Mouse (Mus musculus): ENCODE measurements at regions not wholly inside any gene's neighbourhood (a gene's known extent, or its start where the extent isn't known, plus 50 kb on each side); places are given as distances from the start of the nearest gene placed in this dataset.
"Not testable (repeated sequence)": the region's sequence is repeated elsewhere in the genome, so short reads cannot be mapped to it uniquely, and the experiment has no call there.

- H3K4me2 ChIP-seq (ENCODE audit: low read length) = peak overlapping the region; percentile 20; the same call in 1 of the 2 replicates
- WGBS = 39% methylated on average over 14 of the region's 14 CpGs
- ATAC-seq = peak; percentile 34; the same call in 1 of the 2 replicates
Observed at GRCm38 (mm10) chr5:3224392-3225054, 116.8 kb upstream of the Cdk6 start.

GRCm38 (mm10) chr5:3225358-3225757 lies 115.9 kb upstream of the Cdk6 start:
- H3K4me2 ChIP-seq (ENCODE audit: low read length) = peak overlapping the region; percentile 20; the same call in 1 of the 2 replicates
- WGBS = 39% methylated on average over 8 of the region's 8 CpGs
- not testable (repeated sequence) for H3K27me3 ChIP-seq (replicated peaks; ENCODE audit: control insufficient read depth, insufficient read depth, low read length); H3K9me3 ChIP-seq (ENCODE audit: control insufficient read depth, low read length); H3K4me3 ChIP-seq (ENCODE audit: low read length); H3K9ac ChIP-seq (ENCODE audit: low read depth, low read length); H3K36me3 ChIP-seq (ENCODE audit: control insufficient read depth, insufficient read depth, low read length); H3K27ac ChIP-seq (ENCODE audit: low read depth, low read length); H3K4me1 ChIP-seq (ENCODE audit: control insufficient read depth, insufficient read depth, low read depth, low read length)
- 0 out of 2 replicates have a peak, but pooled peaks have one; percentile 24 for ATAC-seq

More at GRCm38 (mm10) chr5:3224392-3225054, 116.8 kb upstream of the Cdk6 start:
- H3K9me3 ChIP-seq (ENCODE audit: control insufficient read depth, low read length); H3K4me1 ChIP-seq (ENCODE audit: control insufficient read depth, insufficient read depth, low read depth, low read length); H3K27ac ChIP-seq (ENCODE audit: low read depth, low read length); H3K36me3 ChIP-seq (ENCODE audit: control insufficient read depth, insufficient read depth, low read length); H3K27me3 ChIP-seq (replicated peaks; ENCODE audit: control insufficient read depth, insufficient read depth, low read length); H3K4me3 ChIP-seq (ENCODE audit: low read length); H3K9ac ChIP-seq (ENCODE audit: low read depth, low read length): not testable (repeated sequence)

DNA sequence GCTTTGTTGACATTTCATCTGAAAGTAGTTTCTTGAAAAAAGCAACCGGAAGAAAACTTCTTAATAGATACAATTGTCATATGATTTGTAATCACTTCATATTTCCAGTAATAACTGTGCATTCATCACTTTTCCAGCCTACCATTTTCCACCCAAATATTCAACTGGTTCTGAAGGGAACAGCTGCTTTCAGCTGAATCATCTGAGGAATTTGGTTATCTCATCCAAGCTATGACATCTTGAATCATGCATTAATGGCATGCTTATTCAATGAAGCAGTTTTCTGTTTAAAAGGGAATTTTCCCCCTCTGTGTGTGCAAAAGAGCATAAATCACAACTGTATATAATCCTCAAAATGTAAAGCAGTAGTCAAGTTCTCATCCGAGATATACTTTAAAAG lies 97.2 kb upstream of the Cdk6 start:
- H3K4me3 ChIP-seq (ENCODE audit: low read length); H3K27ac ChIP-seq (ENCODE audit: low read depth, low read length); H3K9ac ChIP-seq (ENCODE audit: low read depth, low read length); H3K4me2 ChIP-seq (ENCODE audit: low read length); H3K27me3 ChIP-seq (replicated peaks; ENCODE audit: control insufficient read depth, insufficient read depth, low read length); H3K36me3 ChIP-seq (ENCODE audit: control insufficient read depth, insufficient read depth, low read length); H3K9me3 ChIP-seq (ENCODE audit: control insufficient read depth, low read length); ATAC-seq; H3K4me1 ChIP-seq (ENCODE audit: control insufficient read depth, insufficient read depth, low read depth, low read length): not testable (repeated sequence)
- 77% methylated on average over 2 of the region's 2 CpGs for WGBS

GRCm38 (mm10) chr5:3247333-3247732 lies 94.0 kb upstream of the Cdk6 start:
- 75% methylated on average over 2 of the region's 2 CpGs for WGBS
- no peaks in the 10 kb centered on the region for H3K4me1 ChIP-seq (ENCODE audit: control insufficient read depth, insufficient read depth, low read depth, low read length)
- H3K27ac ChIP-seq (ENCODE audit: low read depth, low read length) = no peak overlapping the region
- H3K4me3 ChIP-seq (ENCODE audit: low read length) = no peak overlapping the region
- ATAC-seq = no peak
- no peaks in the 10 kb centered on the region for H3K27me3 ChIP-seq (replicated peaks; ENCODE audit: control insufficient read depth, insufficient read depth, low read length)
- H3K9me3 ChIP-seq (ENCODE audit: control insufficient read depth, low read length) = no peaks in the 10 kb centered on the region
- no peak overlapping the region for H3K4me2 ChIP-seq (ENCODE audit: low read length)
- no peaks in the 10 kb centered on the region for H3K36me3 ChIP-seq (ENCODE audit: control insufficient read depth, insufficient read depth, low read length)
- H3K9ac ChIP-seq (ENCODE audit: low read depth, low read length) = no peak overlapping the region

DNA sequence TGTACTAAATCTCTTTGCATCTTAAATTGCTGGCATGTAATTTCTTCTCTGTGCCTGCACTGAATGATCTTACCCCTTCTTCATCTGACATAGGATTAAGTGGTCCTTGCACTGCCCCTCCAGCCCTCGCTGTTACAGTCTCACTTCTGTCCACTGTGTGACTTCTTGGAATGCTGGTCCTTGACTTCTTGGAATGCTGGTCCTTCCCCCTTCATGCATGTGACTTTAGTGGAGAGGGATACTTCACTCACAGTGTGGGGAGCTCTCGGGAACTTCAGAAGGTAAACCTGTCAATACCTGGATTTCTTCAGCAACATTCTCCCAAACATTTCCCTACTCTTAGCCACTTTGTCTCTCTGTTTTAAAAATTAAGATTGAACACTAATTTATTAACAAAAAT lies 91.0 kb upstream of the Cdk6 start:
- Histone ChIP-seq H3K9me3 (ENCODE audit: control insufficient read depth, low read length) (no peaks in the 10 kb centered on the region), H3K4me3 (ENCODE audit: low read length) (no peak overlapping the region), H3K36me3 (ENCODE audit: control insufficient read depth, insufficient read depth, low read length) (no peaks in the 10 kb centered on the region), H3K9ac (ENCODE audit: low read depth, low read length) (no peak overlapping the region), H3K27ac (ENCODE audit: low read depth, low read length) (no peak overlapping the region), H3K4me2 (ENCODE audit: low read length) (no peak overlapping the region), H3K27me3 (replicated peaks; ENCODE audit: control insufficient read depth, insufficient read depth, low read length) (no peaks in the 10 kb centered on the region), H3K4me1 (ENCODE audit: control insufficient read depth, insufficient read depth, low read depth, low read length) (no peaks in the 10 kb centered on the region)
- ATAC-seq = no peak
- 91% methylated on average over 2 of the region's 2 CpGs for WGBS

DNA sequence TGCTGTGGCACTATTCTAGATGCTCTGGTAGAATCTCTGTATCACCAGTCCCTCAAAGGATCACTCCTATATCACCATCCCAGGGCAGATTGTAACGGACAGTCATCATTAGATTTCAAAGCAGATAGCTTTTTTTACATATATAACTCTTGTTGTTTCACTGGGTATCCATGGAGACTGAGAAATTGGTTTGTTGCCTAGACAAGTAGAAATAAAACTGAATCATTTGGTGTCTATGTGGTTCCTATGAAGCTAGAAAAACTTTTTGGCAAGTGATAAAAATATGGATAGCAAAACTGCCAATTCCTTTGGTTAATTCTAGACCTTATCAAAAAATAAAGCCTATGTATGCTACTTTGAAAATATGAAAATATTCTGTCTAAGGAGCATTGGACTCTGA lies 81.0 kb upstream of the Cdk6 start:
- no peak for ATAC-seq
- H3K27me3 ChIP-seq (replicated peaks; ENCODE audit: control insufficient read depth, insufficient read depth, low read length) = no peaks in the 10 kb centered on the region
- H3K4me2 ChIP-seq (ENCODE audit: low read length) = no peak overlapping the region
- H3K9me3 ChIP-seq (ENCODE audit: control insufficient read depth, low read length) = no peaks in the 10 kb centered on the region
- H3K4me1 ChIP-seq (ENCODE audit: control insufficient read depth, insufficient read depth, low read depth, low read length) = no peaks in the 10 kb centered on the region
- H3K9ac ChIP-seq (ENCODE audit: low read depth, low read length) = no peak overlapping the region
- 63% methylated on average over 1 of the region's 1 CpGs for WGBS
- H3K4me3 ChIP-seq (ENCODE audit: low read length) = no peak overlapping the region
- H3K27ac ChIP-seq (ENCODE audit: low read depth, low read length) = no peak overlapping the region
- H3K36me3 ChIP-seq (ENCODE audit: control insufficient read depth, insufficient read depth, low read length) = no peaks in the 10 kb centered on the region

DNA sequence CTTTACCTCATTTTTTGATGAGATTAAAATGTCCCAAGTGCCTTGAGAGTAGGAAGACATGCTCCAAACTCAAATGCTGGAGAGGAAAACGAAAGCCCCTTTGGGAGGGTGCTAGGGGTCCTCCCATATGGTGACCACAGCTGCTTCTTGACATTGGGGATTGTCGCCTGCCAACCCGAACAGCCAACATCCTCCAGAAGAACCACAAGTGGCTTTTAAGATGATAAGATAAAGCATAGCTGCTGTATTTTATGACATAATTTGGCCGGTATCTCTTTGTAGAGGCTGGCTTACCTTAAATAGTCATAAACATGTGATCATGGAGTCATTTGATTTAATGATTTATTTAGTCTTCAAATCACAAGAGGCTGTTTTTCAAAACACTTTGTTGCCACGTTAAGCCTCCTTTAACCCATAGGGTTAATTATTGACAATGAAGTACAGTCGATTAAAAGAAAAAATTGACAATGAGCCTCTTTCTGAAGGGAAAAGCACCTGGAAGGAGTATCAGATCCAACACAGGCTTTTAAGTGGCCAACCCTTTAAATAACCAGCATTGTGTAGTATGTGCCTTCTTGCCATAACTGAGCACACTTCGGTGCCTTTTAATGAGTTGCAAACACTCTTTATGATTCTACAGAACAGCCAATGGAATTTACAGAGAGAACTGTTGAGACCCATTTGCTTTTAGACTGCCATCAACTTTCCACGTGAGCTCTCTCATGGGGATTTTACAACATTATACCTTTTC lies 76.1 kb upstream of the Cdk6 start:
- WGBS = 89% methylated on average over 8 of the region's 8 CpGs
- not testable (repeated sequence) for H3K27me3 ChIP-seq (replicated peaks; ENCODE audit: control insufficient read depth, insufficient read depth, low read length); H3K4me2 ChIP-seq (ENCODE audit: low read length); H3K4me3 ChIP-seq (ENCODE audit: low read length); H3K36me3 ChIP-seq (ENCODE audit: control insufficient read depth, insufficient read depth, low read length); H3K9ac ChIP-seq (ENCODE audit: low read depth, low read length); H3K9me3 ChIP-seq (ENCODE audit: control insufficient read depth, low read length); ATAC-seq; H3K4me1 ChIP-seq (ENCODE audit: control insufficient read depth, insufficient read depth, low read depth, low read length); H3K27ac ChIP-seq (ENCODE audit: low read depth, low read length)

- WGBS = 81% methylated on average over 5 of the region's 5 CpGs
- H3K27ac ChIP-seq (ENCODE audit: low read depth, low read length) = no peak overlapping the region
Observed at GRCm38 (mm10) chr5:3267021-3267420, 74.3 kb upstream of the Cdk6 start.

DNA sequence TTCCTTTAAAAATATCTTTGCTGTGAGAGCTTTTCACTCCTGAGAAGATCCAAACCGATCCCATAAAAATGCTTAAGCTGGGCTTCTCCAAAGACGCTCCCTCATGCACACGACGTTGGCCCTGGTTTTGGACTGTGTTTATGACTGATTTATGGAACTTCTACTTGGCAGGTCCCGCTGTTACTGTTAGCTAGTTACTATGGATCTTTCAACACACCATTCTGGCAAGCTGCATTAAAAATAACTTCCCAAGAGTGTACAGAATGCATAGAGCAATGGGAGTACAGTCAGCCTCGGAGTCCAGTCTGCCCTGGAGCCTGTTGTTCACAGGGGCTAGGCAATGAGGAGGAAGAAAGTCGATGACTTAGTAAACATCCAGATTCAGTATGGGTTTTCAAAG lies 71.5 kb upstream of the Cdk6 start:
- Histone ChIP-seq H3K4me3 (ENCODE audit: low read length) (no peak overlapping the region), H3K36me3 (ENCODE audit: control insufficient read depth, insufficient read depth, low read length) (no peaks in the 10 kb centered on the region), H3K9me3 (ENCODE audit: control insufficient read depth, low read length) (no peaks in the 10 kb centered on the region), H3K9ac (ENCODE audit: low read depth, low read length) (no peak overlapping the region), H3K27me3 (replicated peaks; ENCODE audit: control insufficient read depth, insufficient read depth, low read length) (no peaks in the 10 kb centered on the region), H3K4me1 (ENCODE audit: control insufficient read depth, insufficient read depth, low read depth, low read length) (no peaks in the 10 kb centered on the region), H3K4me2 (ENCODE audit: low read length) (no peak overlapping the region), H3K27ac (ENCODE audit: low read depth, low read length) (no peak overlapping the region)
- no peak for ATAC-seq
- 81% methylated on average over 7 of the region's 7 CpGs for WGBS

More at GRCm38 (mm10) chr5:3267021-3267420, 74.3 kb upstream of the Cdk6 start:
- H3K4me3 ChIP-seq (ENCODE audit: low read length) = no peak overlapping the region
- no peaks in the 10 kb centered on the region for H3K4me1 ChIP-seq (ENCODE audit: control insufficient read depth, insufficient read depth, low read depth, low read length)
- H3K27me3 ChIP-seq (replicated peaks; ENCODE audit: control insufficient read depth, insufficient read depth, low read length) = no peaks in the 10 kb centered on the region
- no peak overlapping the region for H3K4me2 ChIP-seq (ENCODE audit: low read length)
- no peaks in the 10 kb centered on the region for H3K36me3 ChIP-seq (ENCODE audit: control insufficient read depth, insufficient read depth, low read length)
- ATAC-seq = no peak
- H3K9ac ChIP-seq (ENCODE audit: low read depth, low read length) = no peak overlapping the region
- no peaks in the 10 kb centered on the region for H3K9me3 ChIP-seq (ENCODE audit: control insufficient read depth, low read length)
